Mouse (Mus musculus): ENCODE results near the gene Phf11c.
"Not testable (repeated sequence)": the region's sequence is repeated elsewhere in the genome, so short reads cannot be mapped to it uniquely, and the experiment has no call there.

DNA sequence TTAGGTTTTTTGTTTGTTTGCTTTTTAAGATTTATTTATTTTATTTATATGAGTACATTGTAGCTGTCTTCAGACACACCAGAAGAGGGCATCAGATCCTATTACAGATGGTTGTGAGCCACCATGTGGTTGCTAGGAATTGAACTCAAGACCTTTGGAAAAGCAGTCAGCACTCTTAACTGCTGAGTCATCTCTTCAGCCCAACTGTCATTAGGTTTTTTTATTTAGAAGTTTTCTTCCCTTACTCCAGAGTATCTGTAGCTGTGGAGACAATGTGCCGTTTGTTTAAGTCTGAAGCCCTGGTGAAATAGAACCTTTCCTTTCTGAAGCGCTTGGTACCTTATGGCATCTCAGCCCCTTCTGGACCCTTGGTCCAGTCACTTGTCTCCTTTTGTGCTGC lies 19.8 kb upstream of the Phf11c start:
- not testable (repeated sequence) for TF ChIP-seq POLR2A (IDR thresholded peaks at IDR 0.05; ENCODE audit: borderline replicate concordance, extremely low read depth, insufficient read depth, insufficient read length, poor library complexity, severe bottlenecking); CTCF (IDR thresholded peaks at IDR 0.05; ENCODE audit: borderline replicate concordance, extremely low read depth, insufficient read depth, insufficient read length)

Data from brain, embryonic 14.5 days (tissue).